Mouse (Mus musculus): ENCODE measurements around the gene Poll. TPM values are rescaled to one million over a fixed set of nuclear protein-coding genes. Genes with fewer than 3 reads are reported as not detected.

Gene Poll
- total and polyA plus RNA-seq, 3 experiments: 16.5 to 24.6 (median 18.9) TPM

- Histone ChIP-seq H3K4me3 (replicated peaks in 1 of 3; ENCODE audit: low read depth in 2 of 3, low read length in 2 of 3, poor library complexity in 1 of 3) (no peak overlapping the region), H3K4me1 (ENCODE audit: control insufficient read depth in 1 of 2, insufficient read depth in 2 of 2) (peaks cover 0 to 31% of the 10 kb centered on the region in 2 experiments; a peak in 3 of 4 replicates), H3K27me3 (replicated peaks) (no peaks in the 10 kb centered on the region), H3K9ac (ENCODE audit: insufficient read depth, low read depth) (no peak overlapping the region), H3K79me2 (replicated peaks; ENCODE audit: control insufficient read depth, extremely low read depth, insufficient read depth, poor library complexity, severe bottlenecking) (no peaks in the 10 kb centered on the region), H3K4me2 (ENCODE audit: insufficient read depth, low read depth, poor library complexity, severe bottlenecking) (no peak overlapping the region), H3K9me3 (replicated peaks; ENCODE audit: low read length) (no peaks in the 10 kb centered on the region), H3K27ac (ENCODE audit: insufficient read depth, low read depth) (no peak overlapping the region), H3K36me3 (replicated peaks in 1 of 2; ENCODE audit: control insufficient read depth in 1 of 2, insufficient read depth in 1 of 2, low read length in 1 of 2) (peaks cover 15 to 42% of the 10 kb centered on the region in 2 experiments)
- DNase-seq (ENCODE audit: extremely low read depth): no peak
- no peak for TF ChIP-seq EP300 (IDR thresholded peaks at IDR 0.05; ENCODE audit: low read length)
- no peak for TF ChIP-seq UBTF (IDR thresholded peaks at IDR 0.05; ENCODE audit: low read depth, low read length)
- TF ChIP-seq IRF4 (IDR thresholded peaks at IDR 0.05; ENCODE audit: low read depth, low read length): no peak
- TF ChIP-seq USF1 (IDR thresholded peaks at IDR 0.05; ENCODE audit: low read depth, low read length): no peak
- dilution Hi-C loops (cut with MboI; ENCODE audit: extremely low pct_ligation_motif_present, extremely low pct_unique_long_range_greater_than_20kb, low sequenced_read_pairs) (no loop called here), in situ Hi-C loops (cut with MboI; ENCODE audit: low pct_ligation_motif_present, low pct_unique_long_range_greater_than_20kb, low sequenced_read_pairs) (no loop called here)
Measured at GRCm38 (mm10) chr19:45530200-45530995, 29.9 kb downstream of the Poll start.

GRCm38 (mm10) chr19:45529294-45529693 lies 31.0 kb downstream of the Poll start:
- in situ Hi-C loops (cut with MboI; ENCODE audit: low pct_ligation_motif_present, low pct_unique_long_range_greater_than_20kb, low sequenced_read_pairs): no loop called here
- no peaks in the 10 kb centered on the region for H3K27me3 ChIP-seq (replicated peaks)
- H3K4me3 ChIP-seq (replicated peaks in 1 of 3; ENCODE audit: low read depth in 2 of 3, low read length in 2 of 3, poor library complexity in 1 of 3): no peak overlapping the region
- H3K9me3 ChIP-seq (replicated peaks; ENCODE audit: low read length): no peaks in the 10 kb centered on the region
- peaks cover 15 to 42% of the 10 kb centered on the region in 2 experiments for H3K36me3 ChIP-seq (replicated peaks in 1 of 2; ENCODE audit: control insufficient read depth in 1 of 2, insufficient read depth in 1 of 2, low read length in 1 of 2)
- no peak for DNase-seq (ENCODE audit: extremely low read depth)
- H3K4me2 ChIP-seq (ENCODE audit: insufficient read depth, low read depth, poor library complexity, severe bottlenecking): no peak overlapping the region
- no peaks in the 10 kb centered on the region for H3K79me2 ChIP-seq (replicated peaks; ENCODE audit: control insufficient read depth, extremely low read depth, insufficient read depth, poor library complexity, severe bottlenecking)
- H3K9ac ChIP-seq (ENCODE audit: insufficient read depth, low read depth): no peak overlapping the region
- no peak overlapping the region for H3K27ac ChIP-seq (ENCODE audit: insufficient read depth, low read depth)
- dilution Hi-C loops (cut with MboI; ENCODE audit: extremely low pct_ligation_motif_present, extremely low pct_unique_long_range_greater_than_20kb, low sequenced_read_pairs): no loop called here
- peaks cover 0 to 31% of the 10 kb centered on the region in 2 experiments; a peak in 3 of 4 replicates for H3K4me1 ChIP-seq (ENCODE audit: control insufficient read depth in 1 of 2, insufficient read depth in 2 of 2)
- TF ChIP-seq CHD2 (IDR thresholded peaks at IDR 0.05; ENCODE audit: low read length) (no peak), POLR2AphosphoS2 (IDR thresholded peaks at IDR 0.05; ENCODE audit: low read depth, low read length) (no peak), TBP (conservative IDR thresholded peaks at IDR 0.05; ENCODE audit: low read depth, low read length) (no peak), CTCF (conservative IDR thresholded peaks at IDR 0.05 in 1 of 2, IDR thresholded peaks at IDR 0.05 in 1 of 2; ENCODE audit: low read depth in 2 of 2, low read length in 2 of 2) (no peak), JUN (IDR thresholded peaks at IDR 0.05; ENCODE audit: insufficient read depth, low read depth, low read length) (no peak)

GRCm38 (mm10) chr19:45527931-45528534 lies 32.3 kb downstream of the Poll start:
- H3K4me3 ChIP-seq (replicated peaks in 1 of 3; ENCODE audit: low read depth in 2 of 3, low read length in 2 of 3, poor library complexity in 1 of 3): no peak overlapping the region
- H3K9me3 ChIP-seq (replicated peaks; ENCODE audit: low read length): no peaks in the 10 kb centered on the region
- no peaks in the 10 kb centered on the region for H3K79me2 ChIP-seq (replicated peaks; ENCODE audit: control insufficient read depth, extremely low read depth, insufficient read depth, poor library complexity, severe bottlenecking)
- no peak for DNase-seq (ENCODE audit: extremely low read depth)
- H3K27ac ChIP-seq (ENCODE audit: insufficient read depth, low read depth): no peak overlapping the region
- peaks cover 0 to 31% of the 10 kb centered on the region in 2 experiments; a peak in 3 of 4 replicates for H3K4me1 ChIP-seq (ENCODE audit: control insufficient read depth in 1 of 2, insufficient read depth in 2 of 2)
- dilution Hi-C loops (cut with MboI; ENCODE audit: extremely low pct_ligation_motif_present, extremely low pct_unique_long_range_greater_than_20kb, low sequenced_read_pairs): no loop called here
- in situ Hi-C loops (cut with MboI; ENCODE audit: low pct_ligation_motif_present, low pct_unique_long_range_greater_than_20kb, low sequenced_read_pairs): no loop called here
- H3K9ac ChIP-seq (ENCODE audit: insufficient read depth, low read depth): no peak overlapping the region
- H3K4me2 ChIP-seq (ENCODE audit: insufficient read depth, low read depth, poor library complexity, severe bottlenecking): no peak overlapping the region
- TF ChIP-seq RCOR1 (conservative IDR thresholded peaks at IDR 0.05; ENCODE audit: low read depth, low read length) (no peak), ETS1 (conservative IDR thresholded peaks at IDR 0.05; ENCODE audit: low read depth, low read length) (no peak), MXI1 (IDR thresholded peaks at IDR 0.05; ENCODE audit: low read depth, low read length) (no peak), MAFK (IDR thresholded peaks at IDR 0.05; ENCODE audit: insufficient replicate concordance, low read length) (no peak), GABPA (IDR thresholded peaks at IDR 0.05; ENCODE audit: insufficient replicate concordance, low read depth, low read length) (no peak), SMC3 (IDR thresholded peaks at IDR 0.05; ENCODE audit: low read depth, low read length) (no peak), PAX5 (IDR thresholded peaks at IDR 0.05; ENCODE audit: low read length) (no peak)
- H3K27me3 ChIP-seq (replicated peaks): no peaks in the 10 kb centered on the region
- peaks cover 15 to 45% of the 10 kb centered on the region in 2 experiments for H3K36me3 ChIP-seq (replicated peaks in 1 of 2; ENCODE audit: control insufficient read depth in 1 of 2, insufficient read depth in 1 of 2, low read length in 1 of 2)
